Mouse (Mus musculus) thymus, adult 2 months (tissue): ENCODE results near the gene Dpy19l1.

Source experiments
- CTCF ChIP-seq: fragments of 200-500 bp; IDR thresholded peaks from 2 replicates; pipeline ENCODE4 v1.5.1; 2012; ENCODE audit warnings: mild to moderate bottlenecking, control low read depth, low read length, moderate library complexity, borderline replicate concordance; ENCODE audit not compliant: control insufficient read depth, poor library complexity, insufficient read depth; ENCODE audit errors: extremely low read depth
- POLR2A ChIP-seq: fragments of 200-500 bp; IDR thresholded peaks from 2 replicates; pipeline ENCODE4 v1.6.1; 2012; ENCODE audit warnings: mild to moderate bottlenecking, low read length, control low read depth, moderate library complexity; ENCODE audit not compliant: control insufficient read depth, poor library complexity, insufficient read depth; ENCODE audit errors: extremely low read depth

- no peak for TF ChIP-seq CTCF
- no peak for TF ChIP-seq POLR2A
Measured at GRCm38 (mm10) chr9:24472514-24472913, 30.4 kb downstream of the Dpy19l1 start.
